Comparison of ENCODE assay signal across 8 mouse cellular contexts in the genomic region with DNA sequence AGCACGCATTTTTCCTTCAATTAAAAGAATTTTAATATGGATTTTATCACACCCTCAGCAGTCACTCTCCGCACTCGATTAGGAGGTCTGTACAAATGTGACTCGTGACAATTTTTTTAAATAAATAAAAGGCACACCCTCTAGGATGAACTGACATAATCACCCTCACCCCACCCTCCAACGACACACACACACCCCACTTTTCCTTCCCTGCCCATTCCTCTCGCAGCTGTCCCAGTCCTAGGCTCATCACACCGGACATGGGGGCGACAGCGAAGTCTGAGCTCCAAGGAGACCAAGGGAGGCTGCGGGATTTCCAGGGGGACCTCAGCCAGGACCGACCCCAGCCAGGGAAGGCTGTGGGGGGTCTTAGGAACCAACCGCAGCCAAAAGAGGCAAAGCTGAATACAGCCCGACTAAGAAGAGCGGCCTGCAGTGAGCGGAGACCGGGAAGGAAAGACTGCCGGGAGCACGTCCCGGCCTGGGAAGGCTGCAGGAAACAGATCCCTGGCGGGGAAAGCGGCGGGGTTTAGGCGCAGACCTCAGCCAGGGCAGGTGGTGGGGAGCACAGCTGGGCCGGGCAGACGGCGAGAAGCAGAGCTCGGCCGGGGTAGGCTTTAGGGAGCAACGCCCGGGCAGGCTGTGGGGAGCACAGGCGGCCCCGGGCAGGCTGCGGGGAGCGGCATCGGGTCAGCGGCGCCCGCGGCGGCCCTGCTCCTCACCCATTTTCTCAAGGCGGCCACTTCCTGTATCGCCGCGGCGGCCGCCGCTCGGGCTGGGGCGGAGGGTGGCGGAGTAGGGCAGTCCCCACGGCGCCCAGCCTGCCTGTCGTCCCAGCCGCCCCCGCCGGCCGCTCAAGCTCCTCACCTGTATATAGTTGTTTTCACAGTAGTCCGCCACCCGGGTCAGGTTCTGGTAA. TPM values are rescaled to one million over a fixed set of nuclear protein-coding genes. Genes with fewer than 3 reads are reported as not detected.
DNase-seq lines count a peak whose midpoint lies in the region; ATAC-seq and TF ChIP-seq lines count a peak whose summit lies in the region.

No protein-coding gene starts in this region.

- H3K4me1 ChIP-seq in kidney, embryonic 14.5 days (ENCODE audit: control insufficient read depth, insufficient read depth, low read length): peaks cover 7% of the 10 kb centered on the region; the same call in 1 of the 2 replicates
- peaks cover 14% of the 10 kb centered on the region for H3K4me1 ChIP-seq in heart, embryonic 16.5 days (ENCODE audit: control insufficient read depth, insufficient read depth, low read length)
- H3K4me1 ChIP-seq in limb, embryonic 15.5 days: peaks cover 5% of the 10 kb centered on the region; the same call in 1 of the 2 replicates
- peaks cover 28% of the 10 kb centered on the region for H3K4me1 ChIP-seq in midbrain, embryonic 13.5 days (replicated peaks)
- peaks cover 6% of the 10 kb centered on the region; the same call in 1 of the 2 replicates for H3K4me1 ChIP-seq in stomach, postnatal 0 days (replicated peaks; ENCODE audit: control insufficient read depth, insufficient read depth)

- no peaks in the 10 kb centered on the region for H3K9me3 ChIP-seq in kidney, embryonic 14.5 days (ENCODE audit: control insufficient read depth, low read length)
- H3K9me3 ChIP-seq in heart, embryonic 16.5 days (replicated peaks; ENCODE audit: control insufficient read depth, low read length): no peaks in the 10 kb centered on the region
- H3K9me3 ChIP-seq in limb, embryonic 15.5 days: no peaks in the 10 kb centered on the region
- H3K9me3 ChIP-seq in midbrain, embryonic 13.5 days: no peaks in the 10 kb centered on the region
- no peaks in the 10 kb centered on the region for H3K9me3 ChIP-seq in stomach, postnatal 0 days (ENCODE audit: control insufficient read depth, low read length)

- TF ChIP-seq CTCF in Patski (IDR thresholded peaks at IDR 0.05): no peak
- TF ChIP-seq CTCF in stomach, postnatal 0 days (IDR thresholded peaks at IDR 0.05; ENCODE audit: low read depth): no peak

- under 1% methylated on average over 47 of the region's 59 CpGs for WGBS in kidney, embryonic 14.5 days
- WGBS in heart, embryonic 16.5 days: under 1% methylated on average over 50 of the region's 59 CpGs
- WGBS in limb, embryonic 15.5 days: under 1% methylated on average over 58 of the region's 59 CpGs
- under 1% methylated on average over 50 of the region's 59 CpGs for WGBS in midbrain, embryonic 13.5 days
- WGBS in stomach, postnatal 0 days: under 1% methylated on average over 44 of the region's 59 CpGs

- TF ChIP-seq EP300 in stomach, postnatal 0 days (optimal IDR thresholded peaks at IDR 0.05): no peak

- POLR2A ChIA-PET in Patski (lab: Charles Lee): interaction anchor here (0.8 kb wide), 1 partner anchor 29 kb away, joined by 6 read pairs; a partner anchor contains a TSS

- peak; percentile 88 for ATAC-seq in kidney, embryonic 14.5 days (ENCODE audit: low FRiP score, low TSS enrichment)
- ATAC-seq in Patski: peak; percentile 78
- ATAC-seq in erythroblast, adult 5-6 weeks (replicated peaks; ENCODE audit: low FRiP score, poor library complexity, severe bottlenecking): peak; percentile 76
- ATAC-seq in heart, embryonic 16.5 days (replicated peaks; ENCODE audit: extremely low read depth, insufficient read depth, low FRiP score): peak; percentile 67
- peak; percentile 70 for ATAC-seq in limb, embryonic 15.5 days (ENCODE audit: insufficient number of reproducible peaks, low FRiP score, low TSS enrichment, low read depth)
- ATAC-seq in midbrain, embryonic 13.5 days: peak; percentile 94
- peak; percentile 81 for ATAC-seq in stomach, postnatal 0 days (ENCODE audit: low FRiP score, low TSS enrichment)

- CTCF ChIA-PET in Patski (lab: Charles Lee): interaction anchor here (0.6 to 0.8 kb wide), 2 partner anchors 53 to 103 kb away, joined by 3 read pairs; no protein-coding TSS in a partner anchor

- peak overlapping the region; percentile 93 for H3K9ac ChIP-seq in kidney, embryonic 14.5 days (ENCODE audit: low read depth, low read length)
- H3K9ac ChIP-seq in heart, embryonic 16.5 days (ENCODE audit: low read length): peak overlapping the region; percentile 94
- H3K9ac ChIP-seq in limb, embryonic 15.5 days: peak overlapping the region; percentile 88
- H3K9ac ChIP-seq in midbrain, embryonic 13.5 days (replicated peaks): peak overlapping the region; percentile 99
- peak overlapping the region; percentile 97 for H3K9ac ChIP-seq in stomach, postnatal 0 days (ENCODE audit: low read length)

- H3K27ac ChIP-seq in kidney, embryonic 14.5 days (ENCODE audit: low read depth, low read length): peak overlapping the region; percentile 94
- peak overlapping the region; percentile 98 for H3K27ac ChIP-seq in heart, embryonic 16.5 days (ENCODE audit: low read length)
- peak overlapping the region; percentile 97 for H3K27ac ChIP-seq in limb, embryonic 15.5 days
- H3K27ac ChIP-seq in midbrain, embryonic 13.5 days: peak overlapping the region; percentile 98
- H3K27ac ChIP-seq in stomach, postnatal 0 days (replicated peaks): peak overlapping the region; percentile 99

- no peak for DNase-seq in kidney, postnatal 10 days
- DNase-seq in Patski (ENCODE audit: low read depth, low spot score): no peak
- DNase-seq in stomach, postnatal 0 days (ENCODE audit: low spot score): peak; percentile 74

- no peaks in the 10 kb centered on the region for H3K36me3 ChIP-seq in kidney, embryonic 14.5 days (ENCODE audit: control insufficient read depth, insufficient read depth, low read length)
- no peaks in the 10 kb centered on the region for H3K36me3 ChIP-seq in heart, embryonic 16.5 days (ENCODE audit: control insufficient read depth, insufficient read depth)
- H3K36me3 ChIP-seq in limb, embryonic 15.5 days: no peaks in the 10 kb centered on the region
- no peaks in the 10 kb centered on the region for H3K36me3 ChIP-seq in midbrain, embryonic 13.5 days
- H3K36me3 ChIP-seq in stomach, postnatal 0 days (ENCODE audit: control insufficient read depth, insufficient read depth, low read length): no peaks in the 10 kb centered on the region

- H3K27me3 ChIP-seq in kidney, embryonic 14.5 days (ENCODE audit: control insufficient read depth, insufficient read depth, low read length): no peaks in the 10 kb centered on the region
- no peaks in the 10 kb centered on the region for H3K27me3 ChIP-seq in Patski
- H3K27me3 ChIP-seq in heart, embryonic 16.5 days (ENCODE audit: control insufficient read depth, insufficient read depth, low read length): no peaks in the 10 kb centered on the region
- no peaks in the 10 kb centered on the region for H3K27me3 ChIP-seq in limb, embryonic 15.5 days
- no peaks in the 10 kb centered on the region for H3K27me3 ChIP-seq in midbrain, embryonic 13.5 days
- no peaks in the 10 kb centered on the region for H3K27me3 ChIP-seq in stomach, postnatal 0 days (ENCODE audit: control insufficient read depth, insufficient read depth, low read length)

- peak overlapping the region; percentile 61 for H3K4me2 ChIP-seq in kidney, embryonic 14.5 days (replicated peaks; ENCODE audit: low read depth, low read length)
- peak overlapping the region; percentile 86 for H3K4me2 ChIP-seq in heart, embryonic 16.5 days (ENCODE audit: low read depth, low read length)
- H3K4me2 ChIP-seq in limb, embryonic 15.5 days: peak overlapping the region; percentile 62
- peak overlapping the region; percentile 80 for H3K4me2 ChIP-seq in midbrain, embryonic 13.5 days (replicated peaks)
- H3K4me2 ChIP-seq in stomach, postnatal 0 days (replicated peaks; ENCODE audit: low read depth): peak overlapping the region; percentile 72

- in situ Hi-C loops in Patski (cut with MboI; ENCODE audit: low pct_unique_long_range_greater_than_20kb): loop anchor here (5.0 kb wide), 1 partner anchor 102 kb away; no protein-coding TSS in a partner anchor

- H3K4me3 ChIP-seq in kidney, embryonic 14.5 days (ENCODE audit: low read length): peak overlapping the region; percentile 74
- H3K4me3 ChIP-seq in heart, embryonic 16.5 days (ENCODE audit: low read length): peak overlapping the region; percentile 88
- peak overlapping the region; percentile 99 for H3K4me3 ChIP-seq in limb, embryonic 15.5 days
- peak overlapping the region; percentile 96 for H3K4me3 ChIP-seq in midbrain, embryonic 13.5 days (replicated peaks)
- peak overlapping the region; percentile 98 for H3K4me3 ChIP-seq in stomach, postnatal 0 days (ENCODE audit: low read depth, low read length)

RNA-seq across cellular contexts. Expression of a gene that starts 0.7 kb away (rescaled TPM):
- 39.2 and 49.1 TPM in 2 replicates for polyA plus RNA-seq in kidney, embryonic 14.5 days (2014; fragmentation: Nextera tagmentation; extraction: Ambion mirVana)
- polyA plus RNA-seq in Patski (2021): 62.8 TPM
- 44.4 and 53.1 TPM in 2 replicates for total RNA-seq in erythroblast, adult 5-6 weeks (2015; ENCODE audit: low replicate concordance)
- total RNA-seq in erythroblast, adult 5-6 weeks (2017; ENCODE audit: low replicate concordance): 53.5 and 75.7 TPM in 2 replicates
- 31.3 and 36.5 TPM in 2 replicates for polyA plus RNA-seq in heart, embryonic 16.5 days (2015; fragmentation: Nextera tagmentation; extraction: Ambion mirVana)
- polyA plus RNA-seq in limb, embryonic 15.5 days (2015; fragmentation: Nextera tagmentation; extraction: Ambion mirVana): 52.0 and 57.0 TPM in 2 replicates
- polyA plus RNA-seq in midbrain, embryonic 13.5 days (2015; fragmentation: Nextera tagmentation; extraction: Ambion mirVana): 51.7 and 51.9 TPM in 2 replicates
- polyA plus RNA-seq in stomach, postnatal 0 days (2015; fragmentation: Nextera tagmentation; extraction: Ambion mirVana): 40.7 and 42.4 TPM in 2 replicates

RNA-seq across cellular contexts. Expression of a gene that starts 28.6 kb away (rescaled TPM):
- 19.7 and 26.0 TPM in 2 replicates for polyA plus RNA-seq in kidney, embryonic 14.5 days (2014; fragmentation: Nextera tagmentation; extraction: Ambion mirVana)
- polyA plus RNA-seq in Patski (2021): 51.7 TPM
- 46.5 and 50.8 TPM in 2 replicates for total RNA-seq in erythroblast, adult 5-6 weeks (2015; ENCODE audit: low replicate concordance)
- 86.6 and 127 TPM in 2 replicates for total RNA-seq in erythroblast, adult 5-6 weeks (2017; ENCODE audit: low replicate concordance)
- polyA plus RNA-seq in heart, embryonic 16.5 days (2015; fragmentation: Nextera tagmentation; extraction: Ambion mirVana): 25.2 and 27.7 TPM in 2 replicates
- 30.4 and 33.4 TPM in 2 replicates for polyA plus RNA-seq in limb, embryonic 15.5 days (2015; fragmentation: Nextera tagmentation; extraction: Ambion mirVana)
- 80.1 and 81.0 TPM in 2 replicates for polyA plus RNA-seq in midbrain, embryonic 13.5 days (2015; fragmentation: Nextera tagmentation; extraction: Ambion mirVana)
- polyA plus RNA-seq in stomach, postnatal 0 days (2015; fragmentation: Nextera tagmentation; extraction: Ambion mirVana): 27.8 and 32.9 TPM in 2 replicates
